Mouse (Mus musculus): ENCODE results near the gene Rab3gap2. TPM values are rescaled to one million over a fixed set of nuclear protein-coding genes. Genes with fewer than 3 reads are reported as not detected.

The Rab3gap2 gene
- total RNA-seq, 1 experiment: 38.8 TPM

- Histone ChIP-seq H3K4me3 (ENCODE audit: insufficient read depth in 1 of 2, low read depth in 1 of 2, low read length in 2 of 2, poor library complexity in 1 of 2, severe bottlenecking in 1 of 2) (no peak overlapping the region), H3K9ac (ENCODE audit: insufficient read depth, low read depth, low read length, poor library complexity, severe bottlenecking) (no peak overlapping the region), H3K36me3 (ENCODE audit: control insufficient read depth, insufficient read depth, low read length, poor library complexity, severe bottlenecking) (peaks cover 22% of the 10 kb centered on the region; the same call in 1 of the 2 replicates), H3K9me3 (ENCODE audit: control insufficient read depth, insufficient read depth, low read depth, low read length) (no peaks in the 10 kb centered on the region), H3K4me1 (ENCODE audit: control insufficient read depth in 2 of 2, insufficient read depth in 2 of 2, low read length in 2 of 2, poor library complexity in 1 of 2) (peaks cover 0 to 3% of the 10 kb centered on the region in 2 experiments; a peak in 1 of 4 replicates), H3K27ac (ENCODE audit: insufficient read depth, low read depth, low read length, poor library complexity, severe bottlenecking) (no peak overlapping the region)
- no peak for TF ChIP-seq ZC3H11A (IDR thresholded peaks at IDR 0.05; ENCODE audit: borderline replicate concordance, low read depth, low read length)
- TF ChIP-seq MAFK (IDR thresholded peaks at IDR 0.05; ENCODE audit: insufficient read depth, low read depth, low read length): no peak
- TF ChIP-seq CHD2 (IDR thresholded peaks at IDR 0.05; ENCODE audit: low read depth, low read length): no peak
- TF ChIP-seq HCFC1 (IDR thresholded peaks at IDR 0.05; ENCODE audit: borderline replicate concordance, insufficient read depth, low read length): no peak
- no peak for TF ChIP-seq ZNF384 (IDR thresholded peaks at IDR 0.05; ENCODE audit: low read depth, low read length)
- DNase-seq (ENCODE audit: low read depth, low spot score): no peak
- in situ Hi-C loops (cut with MboI; ENCODE audit: low sequenced_read_pairs in 2 of 2, unreplicated experiment in 2 of 2): no loop called here
Measured at GRCm38 (mm10) chr1:185296850-185297249, 92.9 kb downstream of the Rab3gap2 start.

GRCm38 (mm10) chr1:185298496-185298895 lies 94.6 kb downstream of the Rab3gap2 start:
- DNase-seq (ENCODE audit: low read depth, low spot score): no peak
- Histone ChIP-seq H3K4me3 (ENCODE audit: insufficient read depth in 1 of 2, low read depth in 1 of 2, low read length in 2 of 2, poor library complexity in 1 of 2, severe bottlenecking in 1 of 2) (no peak overlapping the region), H3K9me3 (ENCODE audit: control insufficient read depth, insufficient read depth, low read depth, low read length) (no peaks in the 10 kb centered on the region), H3K36me3 (ENCODE audit: control insufficient read depth, insufficient read depth, low read length, poor library complexity, severe bottlenecking) (peaks cover 17% of the 10 kb centered on the region; the same call in 1 of the 2 replicates), H3K27ac (ENCODE audit: insufficient read depth, low read depth, low read length, poor library complexity, severe bottlenecking) (no peak overlapping the region), H3K9ac (ENCODE audit: insufficient read depth, low read depth, low read length, poor library complexity, severe bottlenecking) (peak overlapping the region; percentile 26; the same call in 1 of the 2 replicates), H3K4me1 (ENCODE audit: control insufficient read depth in 2 of 2, insufficient read depth in 2 of 2, low read length in 2 of 2, poor library complexity in 1 of 2) (peaks cover 0 to 5% of the 10 kb centered on the region in 2 experiments; a peak in 1 of 4 replicates)
- in situ Hi-C loops (cut with MboI; ENCODE audit: low sequenced_read_pairs in 2 of 2, unreplicated experiment in 2 of 2): no loop called here
- TF ChIP-seq ZC3H11A (IDR thresholded peaks at IDR 0.05; ENCODE audit: borderline replicate concordance, low read depth, low read length) (no peak), CHD2 (IDR thresholded peaks at IDR 0.05; ENCODE audit: low read depth, low read length) (no peak), MAFK (IDR thresholded peaks at IDR 0.05; ENCODE audit: insufficient read depth, low read depth, low read length) (no peak), HCFC1 (IDR thresholded peaks at IDR 0.05; ENCODE audit: borderline replicate concordance, insufficient read depth, low read length) (no peak), ZNF384 (IDR thresholded peaks at IDR 0.05; ENCODE audit: low read depth, low read length) (no peak)

- no peak overlapping the region for H3K27ac ChIP-seq (ENCODE audit: insufficient read depth, low read depth, low read length, poor library complexity, severe bottlenecking)
Measured at GRCm38 (mm10) chr1:185302816-185303215, 98.9 kb downstream of the Rab3gap2 start.

GRCm38 (mm10) chr1:185306836-185307235 lies 102.9 kb downstream of the Rab3gap2 start:
- in situ Hi-C loops (cut with MboI; ENCODE audit: low sequenced_read_pairs in 2 of 2, unreplicated experiment in 2 of 2): no loop called here
- no peak overlapping the region for H3K4me3 ChIP-seq (ENCODE audit: insufficient read depth in 1 of 2, low read depth in 1 of 2, low read length in 2 of 2, poor library complexity in 1 of 2, severe bottlenecking in 1 of 2)
- no peak for TF ChIP-seq MAFK (IDR thresholded peaks at IDR 0.05; ENCODE audit: insufficient read depth, low read depth, low read length)
- no peak for TF ChIP-seq ZNF384 (IDR thresholded peaks at IDR 0.05; ENCODE audit: low read depth, low read length)
- TF ChIP-seq ZC3H11A (IDR thresholded peaks at IDR 0.05; ENCODE audit: borderline replicate concordance, low read depth, low read length): no peak
- no peak for TF ChIP-seq HCFC1 (IDR thresholded peaks at IDR 0.05; ENCODE audit: borderline replicate concordance, insufficient read depth, low read length)
- TF ChIP-seq CHD2 (IDR thresholded peaks at IDR 0.05; ENCODE audit: low read depth, low read length): no peak
- H3K9me3 ChIP-seq (ENCODE audit: control insufficient read depth, insufficient read depth, low read depth, low read length): no peaks in the 10 kb centered on the region
- no peak overlapping the region for H3K27ac ChIP-seq (ENCODE audit: insufficient read depth, low read depth, low read length, poor library complexity, severe bottlenecking)
- H3K36me3 ChIP-seq (ENCODE audit: control insufficient read depth, insufficient read depth, low read length, poor library complexity, severe bottlenecking): peaks cover 2% of the 10 kb centered on the region; the same call in 1 of the 2 replicates
- H3K4me1 ChIP-seq (ENCODE audit: control insufficient read depth in 2 of 2, insufficient read depth in 2 of 2, low read length in 2 of 2, poor library complexity in 1 of 2): peaks cover 0 to 4% of the 10 kb centered on the region in 2 experiments; a peak in 1 of 4 replicates
- H3K9ac ChIP-seq (ENCODE audit: insufficient read depth, low read depth, low read length, poor library complexity, severe bottlenecking): no peak overlapping the region
- DNase-seq (ENCODE audit: low read depth, low spot score): no peak

More at GRCm38 (mm10) chr1:185302816-185303215, 98.9 kb downstream of the Rab3gap2 start:
- DNase-seq (ENCODE audit: low read depth, low spot score): no peak
- Histone ChIP-seq H3K9me3 (ENCODE audit: control insufficient read depth, insufficient read depth, low read depth, low read length) (no peaks in the 10 kb centered on the region), H3K4me1 (ENCODE audit: control insufficient read depth in 2 of 2, insufficient read depth in 2 of 2, low read length in 2 of 2, poor library complexity in 1 of 2) (peaks cover 0 to 7% of the 10 kb centered on the region in 2 experiments; a peak in 1 of 4 replicates), H3K9ac (ENCODE audit: insufficient read depth, low read depth, low read length, poor library complexity, severe bottlenecking) (no peak overlapping the region), H3K4me3 (ENCODE audit: insufficient read depth in 1 of 2, low read depth in 1 of 2, low read length in 2 of 2, poor library complexity in 1 of 2, severe bottlenecking in 1 of 2) (peak overlapping the region in 1 of 2 experiments; percentile 13; a peak in 1 of 4 replicates), H3K36me3 (ENCODE audit: control insufficient read depth, insufficient read depth, low read length, poor library complexity, severe bottlenecking) (peaks cover 7% of the 10 kb centered on the region; the same call in 1 of the 2 replicates)
- TF ChIP-seq CHD2 (IDR thresholded peaks at IDR 0.05; ENCODE audit: low read depth, low read length): no peak
- TF ChIP-seq HCFC1 (IDR thresholded peaks at IDR 0.05; ENCODE audit: borderline replicate concordance, insufficient read depth, low read length): no peak
- no peak for TF ChIP-seq ZC3H11A (IDR thresholded peaks at IDR 0.05; ENCODE audit: borderline replicate concordance, low read depth, low read length)
- no peak for TF ChIP-seq ZNF384 (IDR thresholded peaks at IDR 0.05; ENCODE audit: low read depth, low read length)
- TF ChIP-seq MAFK (IDR thresholded peaks at IDR 0.05; ENCODE audit: insufficient read depth, low read depth, low read length): no peak
- in situ Hi-C loops (cut with MboI; ENCODE audit: low sequenced_read_pairs in 2 of 2, unreplicated experiment in 2 of 2): no loop called here

Measured in ES-E14 (cell line).